Comparison of ENCODE assay signal across 10 mouse cellular contexts in genomic region chr14:25236421-25236973, GRCm38 (mm10).
DNase-seq lines count a peak whose midpoint lies in the region; ATAC-seq lines count a peak whose summit lies in the region.
"Had no signal": no experiment of that assay in that cellular context is flagged by ENCODE, and none has a peak within 500 bp of the region (broad histone marks: within the 10 kb centered on the region; RNA-seq: fewer than 3 reads in every experiment).

No protein-coding gene starts in this region.

- peaks cover 24% of the 10 kb centered on the region for H3K4me1 ChIP-seq in kidney, embryonic 15.5 days
- 0 out of 2 replicates have a peak, but pooled peaks cover 4% of the 10 kb centered on the region for H3K4me1 ChIP-seq in liver, embryonic 12.5 days

- no peak for ATAC-seq in kidney, embryonic 15.5 days (replicated peaks; ENCODE audit: low FRiP score)
- ATAC-seq in liver, embryonic 12.5 days, result no peak
- ATAC-seq: Patski had no signal

- 63% methylated on average over 13 of the region's 13 CpGs for WGBS in kidney, embryonic 15.5 days
- 61% methylated on average over 13 of the region's 13 CpGs for WGBS in liver, embryonic 12.5 days (ENCODE audit: insufficient replicate concordance)

- H3K9ac ChIP-seq in kidney, embryonic 15.5 days, result no peak overlapping the region
- no peak overlapping the region for H3K9ac ChIP-seq in liver, embryonic 12.5 days
- H3K9ac ChIP-seq: embryonic facial prominence, embryonic 15.5 days had no signal

- no peaks in the 10 kb centered on the region for H3K9me3 ChIP-seq in kidney, embryonic 15.5 days (replicated peaks)
- no peaks in the 10 kb centered on the region for H3K9me3 ChIP-seq in liver, embryonic 12.5 days (replicated peaks)
- H3K9me3 ChIP-seq: embryonic facial prominence, embryonic 15.5 days had no signal

- intact Hi-C loops in gastrocnemius, postnatal 36 days (cut with DNase I), result no loop called here

- no peaks in the 10 kb centered on the region for H3K27me3 ChIP-seq in kidney, embryonic 15.5 days
- no peaks in the 10 kb centered on the region for H3K27me3 ChIP-seq in liver, embryonic 12.5 days (replicated peaks)
- H3K27me3 ChIP-seq: embryonic facial prominence, embryonic 15.5 days; Patski had no signal

- peak; percentile 18 to 31 for DNase-seq in kidney, postnatal 4 days
- peak; percentile 36 to 50 for DNase-seq in gastrocnemius, postnatal 36 days
- peak; percentile 31 to 45 for DNase-seq in layer of hippocampus, postnatal 10 days (ENCODE audit: low spot score in 2 of 2)
- DNase-seq in right cerebral cortex, postnatal 10 days (ENCODE audit: low spot score in 2 of 2), result peak; percentile 28 to 45
- no peak for DNase-seq in adrenal gland, adult 8-10 months
- DNase-seq in spleen, postnatal 36 days (ENCODE audit: low spot score in 2 of 2), result no peak

- H3K4me2 ChIP-seq in kidney, embryonic 15.5 days, result no peak overlapping the region
- H3K4me2 ChIP-seq in liver, embryonic 12.5 days, result no peak overlapping the region
- H3K4me2 ChIP-seq: embryonic facial prominence, embryonic 15.5 days had no signal

- no peaks in the 10 kb centered on the region for H3K36me3 ChIP-seq in kidney, embryonic 15.5 days
- no peaks in the 10 kb centered on the region for H3K36me3 ChIP-seq in liver, embryonic 12.5 days
- H3K36me3 ChIP-seq: embryonic facial prominence, embryonic 15.5 days had no signal

- no peak overlapping the region for H3K4me3 ChIP-seq in kidney, embryonic 15.5 days (replicated peaks)
- H3K4me3 ChIP-seq in liver, embryonic 12.5 days, result no peak overlapping the region
- H3K4me3 ChIP-seq: embryonic facial prominence, embryonic 15.5 days had no signal

- no peak overlapping the region for H3K27ac ChIP-seq in kidney, embryonic 15.5 days
- no peak overlapping the region for H3K27ac ChIP-seq in liver, embryonic 12.5 days
- H3K27ac ChIP-seq: embryonic facial prominence, embryonic 15.5 days had no signal

Comparison
In these comparisons a context has a peak if more than half of its experiments do, and no peak if none do; other contexts are left out.
1. DNase-seq: peak in kidney, postnatal 4 days (2 of 2), gastrocnemius, postnatal 36 days (2 of 2), layer of hippocampus, postnatal 10 days (2 of 2) and right cerebral cortex, postnatal 10 days (2 of 2); none in adrenal gland, adult 8-10 months (single experiment) and spleen, postnatal 36 days (0 of 2).